Mouse (Mus musculus) heart, embryonic 11.5 days (tissue): ENCODE results near the gene Zfp91. TPM values are rescaled to one million over a fixed set of nuclear protein-coding genes. Genes with fewer than 3 reads are reported as not detected.

Experiments
- ATAC-seq: fragments of 200-750 bp; cut with Nextera tagmentation; replicated peaks from 2 replicates; pipeline ENCODE4 v1.8.0; 2017; ENCODE audit warnings: moderate library complexity; ENCODE audit not compliant: insufficient number of reproducible peaks, low FRiP score, low TSS enrichment
- H3K27ac ChIP-seq: fragments of 300-500 bp; sonication (generic); 2 replicates; pipeline ENCODE4 v1.5.1; 2014; ENCODE audit warnings: mild to moderate bottlenecking, low read depth, low read length
- H3K27me3 ChIP-seq: fragments of 300-500 bp; sonication (generic); 2 replicates; pipeline ENCODE4 v1.6.1; 2014; ENCODE audit warnings: mild to moderate bottlenecking, low read length, mixed read lengths; ENCODE audit not compliant: control insufficient read depth, insufficient read depth
- H3K36me3 ChIP-seq: fragments of 300-500 bp; sonication (generic); 2 replicates; pipeline ENCODE4 v1.6.1; 2014; ENCODE audit warnings: mild to moderate bottlenecking, low read length, moderate library complexity, mixed read lengths; ENCODE audit not compliant: control insufficient read depth, insufficient read depth
- H3K4me1 ChIP-seq: fragments of 300-500 bp; sonication (generic); 2 replicates; pipeline ENCODE4 v1.6.1; 2014; ENCODE audit warnings: low read length; ENCODE audit not compliant: control insufficient read depth, insufficient read depth
- H3K4me2 ChIP-seq: fragments of 300-500 bp; sonication (generic); 2 replicates; pipeline ENCODE4 v1.6.1; 2014; ENCODE audit warnings: mild to moderate bottlenecking, moderate library complexity
- H3K4me3 ChIP-seq: fragments of 300-500 bp; sonication (generic); 2 replicates; pipeline ENCODE4 v1.5.1; 2014; ENCODE audit warnings: low read depth, low read length
- H3K9ac ChIP-seq: fragments of 300-500 bp; sonication (generic); 2 replicates; pipeline ENCODE4 v1.6.1; 2014; ENCODE audit warnings: mild to moderate bottlenecking, low read depth, low read length, moderate library complexity
- H3K9me3 ChIP-seq: fragments of 300-500 bp; sonication (generic); replicated peaks from 2 replicates; pipeline ENCODE4 v1.6.1; 2016; ENCODE audit warnings: low read length; ENCODE audit not compliant: control insufficient read depth
- WGBS: fragments of 180-500 bp; shearing (Covaris S2); extraction: QIAGEN DNeasy Blood & Tissue Kit; methylation state at CpG from one replicate; pipeline ENCODE4 v1.1.7; 2014; ENCODE audit not compliant: insufficient replicate concordance; 5-methylcytosine and 5-hydroxymethylcytosine counted together
- polyA plus RNA-seq: library from polyadenylated mRNA; unstranded; fragments of >200 nt; fragmentation: Nextera tagmentation; extraction: Ambion mirVana; gene quantifications from 2 replicates; pipeline ENCODE4 v1.2.1, GENCODE M21; 2014

The Zfp91 gene
- polyA plus RNA-seq, 1 experiment from 2014 or later: 9.3 TPM

- H3K4me1 ChIP-seq: no peaks in the 10 kb centered on the region
- 83% methylated on average over 4 of the region's 4 CpGs for WGBS
- no peaks in the 10 kb centered on the region for H3K9me3 ChIP-seq
- no peaks in the 10 kb centered on the region for H3K27me3 ChIP-seq
- no peaks in the 10 kb centered on the region for H3K36me3 ChIP-seq
- ATAC-seq: no peak
- no peak overlapping the region for H3K27ac ChIP-seq
- H3K9ac ChIP-seq: no peak overlapping the region
- no peak overlapping the region for H3K4me2 ChIP-seq
- no peak overlapping the region for H3K4me3 ChIP-seq
These were observed 2.5 kb upstream of the Zfp91 start for GRCm38 (mm10) chr19:12798404-12798803.

GRCm38 (mm10) chr19:12797071-12797470, 1.1 kb upstream of the Zfp91 start:
- 2% methylated on average over 7 of the region's 7 CpGs for WGBS
- ATAC-seq: no peak
- Histone ChIP-seq H3K9ac (peak overlapping the region; percentile 73), H3K27ac (peak overlapping the region; percentile 100), H3K36me3 (no peaks in the 10 kb centered on the region), H3K27me3 (no peaks in the 10 kb centered on the region), H3K9me3 (no peaks in the 10 kb centered on the region), H3K4me3 (peak overlapping the region; percentile 94), H3K4me2 (peak overlapping the region; percentile 85), H3K4me1 (peaks cover 3% of the 10 kb centered on the region; the same call in 1 of the 2 replicates)

- Histone ChIP-seq H3K36me3 (no peaks in the 10 kb centered on the region), H3K4me1 (peaks cover 6% of the 10 kb centered on the region; the same call in 1 of the 2 replicates), H3K4me3 (peak overlapping the region; percentile 94), H3K27me3 (no peaks in the 10 kb centered on the region), H3K9me3 (no peaks in the 10 kb centered on the region), H3K27ac (peak overlapping the region; percentile 100), H3K9ac (peak overlapping the region; percentile 73), H3K4me2 (peak overlapping the region; percentile 85)
- peak; percentile 27; the same call in 1 of the 2 replicates for ATAC-seq
- under 1% methylated on average over 29 of the region's 29 CpGs for WGBS
These were observed 504 bp upstream of the Zfp91 start for GRCm38 (mm10) chr19:12796328-12796931.

GRCm38 (mm10) chr19:12795110-12795509, 816 bp downstream of the Zfp91 start:
- peak; percentile 28 for ATAC-seq
- WGBS: under 1% methylated on average over 24 of the region's 63 CpGs

GRCm38 (mm10) chr19:12794056-12795044, 1.6 kb downstream of the Zfp91 start:
- Histone ChIP-seq H3K9me3 (no peaks in the 10 kb centered on the region), H3K4me2 (peak overlapping the region; percentile 71), H3K36me3 (no peaks in the 10 kb centered on the region), H3K4me3 (peak overlapping the region; percentile 94), H3K4me1 (peaks cover 6% of the 10 kb centered on the region; the same call in 1 of the 2 replicates), H3K27me3 (no peaks in the 10 kb centered on the region), H3K9ac (peak overlapping the region; percentile 99), H3K27ac (peak overlapping the region; percentile 100)
- under 1% methylated on average over 39 of the region's 39 CpGs for WGBS
- ATAC-seq: peak; percentile 76

More at GRCm38 (mm10) chr19:12795110-12795509, 816 bp downstream of the Zfp91 start:
- peaks cover 6% of the 10 kb centered on the region; the same call in 1 of the 2 replicates for H3K4me1 ChIP-seq
- H3K4me3 ChIP-seq: peak overlapping the region; percentile 94
- H3K9me3 ChIP-seq: no peaks in the 10 kb centered on the region
- H3K4me2 ChIP-seq: peak overlapping the region; percentile 62
- H3K9ac ChIP-seq: peak overlapping the region; percentile 99
- H3K27ac ChIP-seq: peak overlapping the region; percentile 100
- no peaks in the 10 kb centered on the region for H3K36me3 ChIP-seq
- no peaks in the 10 kb centered on the region for H3K27me3 ChIP-seq

- no peak overlapping the region for H3K27ac ChIP-seq
- ATAC-seq: no peak
- H3K36me3 ChIP-seq: no peaks in the 10 kb centered on the region
- H3K9ac ChIP-seq: no peak overlapping the region
- H3K4me2 ChIP-seq: no peak overlapping the region
- H3K27me3 ChIP-seq: no peaks in the 10 kb centered on the region
- no peak overlapping the region for H3K4me3 ChIP-seq
- no peaks in the 10 kb centered on the region for H3K9me3 ChIP-seq
- peaks cover 6% of the 10 kb centered on the region; the same call in 1 of the 2 replicates for H3K4me1 ChIP-seq
These were observed 3.6 kb downstream of the Zfp91 start for GRCm38 (mm10) chr19:12792374-12792773.

- H3K9me3 ChIP-seq: no peaks in the 10 kb centered on the region
- H3K4me2 ChIP-seq: no peak overlapping the region
- no peaks in the 10 kb centered on the region for H3K36me3 ChIP-seq
- H3K4me1 ChIP-seq: 0 out of 2 replicates have a peak, but pooled peaks cover 3% of the 10 kb centered on the region
- no peak overlapping the region for H3K4me3 ChIP-seq
- no peaks in the 10 kb centered on the region for H3K27me3 ChIP-seq
- no peak overlapping the region for H3K27ac ChIP-seq
- ATAC-seq: no peak
- WGBS: 88% methylated on average over 4 of the region's 4 CpGs
- H3K9ac ChIP-seq: no peak overlapping the region
These were observed 8.2 kb downstream of the Zfp91 start for GRCm38 (mm10) chr19:12787721-12788120.

- H3K4me1 ChIP-seq: 0 out of 2 replicates have a peak, but pooled peaks cover 3% of the 10 kb centered on the region
- H3K9ac ChIP-seq: no peak overlapping the region
- no peaks in the 10 kb centered on the region for H3K27me3 ChIP-seq
- no peak for ATAC-seq
- no peak overlapping the region for H3K4me3 ChIP-seq
- WGBS: 93% methylated on average over 2 of the region's 2 CpGs
- H3K36me3 ChIP-seq: no peaks in the 10 kb centered on the region
- H3K4me2 ChIP-seq: no peak overlapping the region
- H3K9me3 ChIP-seq: no peaks in the 10 kb centered on the region
- H3K27ac ChIP-seq: no peak overlapping the region
These were observed 9.0 kb downstream of the Zfp91 start for GRCm38 (mm10) chr19:12786803-12787395.
